Mouse (Mus musculus) forebrain, embryonic 15.5 days (tissue): Measurements from ENCODE around the gene Cd300ld5. TPM values are rescaled to one million over a fixed set of nuclear protein-coding genes. Genes with fewer than 3 reads are reported as not detected.
"Not testable (repeated sequence)": the region's sequence is repeated elsewhere in the genome, so short reads cannot be mapped to it uniquely, and the experiment has no call there.

Experiments
- ATAC-seq: fragments of 200-750 bp; cut with Nextera tagmentation; replicated peaks from 2 replicates; pipeline ENCODE4 v1.8.0; 2017; ENCODE audit warnings: mild to moderate bottlenecking, moderate TSS enrichment, moderate library complexity
- H3K27ac ChIP-seq: fragments of 300-500 bp; sonication (generic); replicated peaks from 2 replicates; pipeline ENCODE4 v1.5.1; 2015; ENCODE audit warnings: mild to moderate bottlenecking, inconsistent platforms
- H3K27me3 ChIP-seq: fragments of 300-500 bp; sonication (generic); 2 replicates; pipeline ENCODE4 v1.6.1; 2015; ENCODE audit warnings: inconsistent platforms
- H3K36me3 ChIP-seq: fragments of 300-500 bp; sonication (generic); 2 replicates; pipeline ENCODE4 v1.6.1; 2015; ENCODE audit warnings: mild to moderate bottlenecking, inconsistent platforms
- H3K4me1 ChIP-seq: fragments of 300-500 bp; sonication (generic); 2 replicates; pipeline ENCODE4 v1.6.1; 2015; ENCODE audit warnings: inconsistent platforms
- H3K4me2 ChIP-seq: fragments of 300-500 bp; sonication (generic); replicated peaks from 2 replicates; pipeline ENCODE4 v1.6.1; 2015; ENCODE audit warnings: mild to moderate bottlenecking, inconsistent platforms
- H3K4me3 ChIP-seq: fragments of 300-500 bp; sonication (generic); 2 replicates; pipeline ENCODE4 v1.5.1; 2015; ENCODE audit warnings: mild to moderate bottlenecking, inconsistent platforms
- H3K9ac ChIP-seq: fragments of 300-500 bp; sonication (generic); replicated peaks from 2 replicates; pipeline ENCODE4 v1.6.1; 2015; ENCODE audit warnings: mild to moderate bottlenecking, inconsistent platforms
- H3K9me3 ChIP-seq: fragments of 300-500 bp; sonication (generic); 2 replicates; pipeline ENCODE4 v1.6.1; 2016; ENCODE audit warnings: inconsistent platforms
- WGBS: fragments of 180-500 bp; shearing (Covaris S2); methylation state at CpG from one replicate; pipeline ENCODE4 v1.1.7; 2015; ENCODE audit warnings: mixed read lengths; 5-methylcytosine and 5-hydroxymethylcytosine counted together
- polyA plus RNA-seq: library from polyadenylated mRNA; unstranded; fragments of >200 nt; fragmentation: Nextera tagmentation; extraction: Ambion mirVana; gene quantifications from 2 replicates; pipeline ENCODE4 v1.2.1, GENCODE M21; 2015

Cd300ld5 gene
- polyA plus RNA-seq, 1 experiment from 2014 or later = not detected

- not testable (repeated sequence) for ATAC-seq, H3K9ac ChIP-seq, H3K4me1 ChIP-seq, H3K4me3 ChIP-seq, H3K27me3 ChIP-seq, H3K36me3 ChIP-seq, H3K4me2 ChIP-seq, H3K9me3 ChIP-seq, H3K27ac ChIP-seq
- no CpG with 5 or more reads among the region's 6 CpGs for WGBS
These were observed 10.7 kb downstream of the Cd300ld5 start, which contains the start of gene Cd300ld4 for GRCm38 (mm10) chr11:115026912-115027311. Cd300ld4 (minus strand) TSS chr11:115027012.

DNA sequence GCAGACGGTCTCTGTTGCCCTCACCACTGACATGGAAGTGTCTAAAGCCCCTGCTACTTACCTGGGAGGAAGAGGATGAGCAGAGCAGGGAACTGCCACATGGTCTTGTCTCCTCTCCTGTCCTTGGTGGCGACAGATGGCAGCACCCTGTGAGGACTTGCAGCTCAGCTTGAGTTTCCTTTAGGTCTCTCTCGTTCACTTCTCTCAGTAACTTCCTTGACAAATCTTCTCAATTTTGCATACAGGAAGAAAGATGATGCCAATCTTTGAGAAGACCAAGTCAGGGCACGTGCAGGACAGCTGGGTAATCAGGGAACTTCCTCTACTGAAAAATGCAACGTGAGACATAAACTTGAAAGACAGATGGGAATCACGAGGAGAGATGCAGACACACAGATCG lies 21.5 kb downstream of the Cd300ld5 start, which contains the start of gene Cd300ld2:
Gene Cd300ld2 (minus strand): TSS at position 101 of the 400 bp plus-strand sequence.
- ATAC-seq, H3K9me3 ChIP-seq, H3K27ac ChIP-seq, H3K4me2 ChIP-seq, H3K4me3 ChIP-seq, H3K36me3 ChIP-seq, H3K27me3 ChIP-seq, H3K4me1 ChIP-seq, H3K9ac ChIP-seq: not testable (repeated sequence)
- no CpG with 5 or more reads among the region's 7 CpGs for WGBS

DNA sequence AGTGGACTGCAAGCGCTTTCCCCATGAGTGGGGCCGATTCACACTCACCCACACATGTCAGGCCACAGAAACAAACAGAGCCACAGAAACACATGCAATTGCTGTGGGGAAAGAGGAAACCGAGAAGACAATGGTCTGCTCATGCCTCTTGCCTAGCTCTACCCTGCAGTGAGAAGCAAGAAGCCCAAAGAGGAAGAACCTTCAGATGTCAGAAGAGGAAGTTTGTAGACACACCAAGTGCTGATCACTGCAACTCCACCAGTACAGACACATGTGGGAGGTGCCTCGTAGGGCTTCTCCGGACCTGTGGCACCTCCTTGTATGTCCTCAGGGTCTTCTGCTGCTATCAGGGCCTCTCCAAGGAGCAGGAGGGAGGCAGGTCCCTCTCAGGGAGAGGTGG lies 33.5 kb downstream of the Cd300ld5 start:
- ATAC-seq = no peak
- Histone ChIP-seq H3K27ac (no peak overlapping the region), H3K9ac (no peak overlapping the region), H3K4me3 (no peak overlapping the region), H3K4me2 (no peak overlapping the region), H3K4me1 (no peaks in the 10 kb centered on the region), H3K36me3 (no peaks in the 10 kb centered on the region), H3K9me3 (no peaks in the 10 kb centered on the region), H3K27me3 (no peaks in the 10 kb centered on the region)
- 88% methylated on average over 5 of the region's 5 CpGs for WGBS

DNA sequence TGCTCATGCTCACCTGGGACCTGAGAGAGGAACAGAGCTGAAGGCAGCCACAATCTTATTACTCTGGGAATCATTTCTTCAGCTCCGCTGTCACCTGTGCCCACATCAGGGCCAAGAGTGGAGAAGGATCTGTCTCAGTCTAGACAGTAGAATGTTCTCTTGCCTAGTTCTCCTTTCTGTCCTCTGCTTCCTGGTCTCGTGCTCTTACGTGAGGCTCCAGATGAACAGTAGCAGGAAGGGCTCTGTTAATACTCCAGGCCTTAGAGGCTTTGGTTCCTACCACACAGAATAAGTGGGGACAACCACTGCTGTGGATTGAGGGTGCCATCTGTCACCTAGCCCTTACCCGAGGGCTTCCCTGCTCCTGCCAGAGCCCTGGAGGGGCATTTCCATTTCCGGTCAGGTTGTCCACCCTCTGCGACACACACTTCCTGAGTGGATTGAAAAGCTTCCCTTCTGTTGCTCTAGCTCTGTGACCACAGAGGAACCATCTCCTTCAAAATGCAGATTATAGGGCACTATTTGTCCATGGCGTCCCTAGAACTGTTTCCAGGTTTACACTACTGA lies 36.0 kb downstream of the Cd300ld5 start, which contains the start of gene Cd300c2:
Gene Cd300c2 (minus strand): TSS at position 407 of the 567 bp plus-strand sequence.
- Histone ChIP-seq H3K27me3 (no peaks in the 10 kb centered on the region), H3K27ac (no peak within 1 kb of the TSS), H3K4me2 (no peak within 1 kb of the TSS), H3K36me3 (no peaks in the 10 kb centered on the region), H3K9ac (no peak within 1 kb of the TSS), H3K4me1 (no peaks in the 10 kb centered on the region), H3K9me3 (no peaks in the 10 kb centered on the region), H3K4me3 (no peak within 1 kb of the TSS)
- 89% methylated on average over 7 of the region's 7 CpGs for WGBS
- ATAC-seq = no peak

- no peaks in the 10 kb centered on the region for H3K27me3 ChIP-seq
- WGBS = 86% methylated on average over 4 of the region's 4 CpGs
- H3K4me3 ChIP-seq = no peak within 1 kb of the TSS
- H3K4me1 ChIP-seq = no peaks in the 10 kb centered on the region
- no peak within 1 kb of the TSS for H3K4me2 ChIP-seq
- no peaks in the 10 kb centered on the region for H3K9me3 ChIP-seq
- H3K9ac ChIP-seq = no peak within 1 kb of the TSS
- H3K36me3 ChIP-seq = no peaks in the 10 kb centered on the region
- no peak within 1 kb of the TSS for H3K27ac ChIP-seq
- no peak for ATAC-seq
These were observed 47.8 kb downstream of the Cd300ld5 start, which contains the start of gene Cd300ld for GRCm38 (mm10) chr11:114989793-114990192. Cd300ld (minus strand) TSS chr11:114989922.

DNA sequence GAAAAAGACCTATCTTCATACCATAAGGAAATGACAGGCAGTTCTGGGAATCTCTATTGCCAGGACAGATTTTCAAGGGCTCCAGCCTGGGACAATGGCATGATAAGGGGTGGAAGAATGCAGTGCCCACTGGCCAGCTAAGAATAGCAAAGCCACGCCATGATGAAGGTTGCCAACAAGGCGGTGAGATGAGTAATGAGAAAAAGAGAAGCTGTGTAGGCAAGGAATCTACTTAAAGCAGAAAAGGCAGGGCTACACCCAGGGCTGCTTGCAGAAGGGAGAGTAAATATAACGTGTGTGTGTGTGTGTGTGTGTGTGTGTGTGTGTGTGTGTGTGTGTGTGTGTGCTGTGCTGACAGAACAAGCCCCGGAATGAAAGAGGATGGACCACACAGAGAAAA lies 55.7 kb downstream of the Cd300ld5 start:
- Histone ChIP-seq H3K9ac (no peak overlapping the region), H3K4me3 (no peak overlapping the region), H3K27me3 (no peaks in the 10 kb centered on the region), H3K4me2 (no peak overlapping the region), H3K36me3 (no peaks in the 10 kb centered on the region), H3K4me1 (no peaks in the 10 kb centered on the region), H3K9me3 (peaks cover 5% of the 10 kb centered on the region; the same call in 1 of the 2 replicates), H3K27ac (no peak overlapping the region)
- no peak for ATAC-seq
- 77% methylated on average over 4 of the region's 4 CpGs for WGBS

Other genes with a start within 250 kb of the Cd300ld5 start
- 26.4 and 29.7 TPM in 2 replicates for gene Btbd17, start 241.8 kb downstream of the Cd300ld5 start, polyA plus RNA-seq
- not detected in 2 replicates for gene Gpr142, start 238.8 kb downstream of the Cd300ld5 start, polyA plus RNA-seq
- gene Gprc5c, start 186.6 kb downstream of the Cd300ld5 start, polyA plus RNA-seq = 6.0 and 6.2 TPM in 2 replicates
- 0.46 and 0.88 TPM in 2 replicates for gene Cd300a, start 147.7 kb downstream of the Cd300ld5 start, polyA plus RNA-seq
- gene Cd300lb, start 103.4 kb downstream of the Cd300ld5 start, polyA plus RNA-seq = 0.20 TPM in 1 of 2 replicates, not detected in the other
- not detected in 2 replicates for gene Cd300c, start 68.6 kb downstream of the Cd300ld5 start, polyA plus RNA-seq
- 0.08 TPM in 1 of 2 replicates, not detected in the other for gene Cd300ld, start 47.8 kb downstream of the Cd300ld5 start, polyA plus RNA-seq
- gene Cd300c2, start 35.9 kb downstream of the Cd300ld5 start, polyA plus RNA-seq = 1.2 and 1.6 TPM in 2 replicates
- gene Cd300ld2, start 21.6 kb downstream of the Cd300ld5 start, polyA plus RNA-seq = not detected in 2 replicates
- gene Cd300ld4, start 10.8 kb downstream of the Cd300ld5 start, polyA plus RNA-seq = not detected in 2 replicates
- gene Cd300ld3, start 10.6 kb upstream of the Cd300ld5 start, polyA plus RNA-seq = not detected in 2 replicates
- 0.09 TPM in 1 of 2 replicates, not detected in the other for gene Cd300e, start 24.4 kb upstream of the Cd300ld5 start, polyA plus RNA-seq
- gene Rab37, start 53.7 kb upstream of the Cd300ld5 start, polyA plus RNA-seq = 0.80 and 1.0 TPM in 2 replicates
- gene Cd300lf, start 96.2 kb upstream of the Cd300ld5 start, polyA plus RNA-seq = 0.10 TPM in 1 of 2 replicates, not detected in the other
- gene Slc9a3r1, start 125.6 kb upstream of the Cd300ld5 start, polyA plus RNA-seq = 45.8 and 50.5 TPM in 2 replicates
- 10.8 and 12.4 TPM in 2 replicates for gene Tmem104, start 149.7 kb upstream of the Cd300ld5 start, polyA plus RNA-seq
- 19.0 and 24.1 TPM in 2 replicates for gene Nat9, start 150.1 kb upstream of the Cd300ld5 start, polyA plus RNA-seq
- 0.22 and 0.23 TPM in 2 replicates for gene Grin2c, start 229.5 kb upstream of the Cd300ld5 start, polyA plus RNA-seq
- gene Fdxr, start 239.3 kb upstream of the Cd300ld5 start, polyA plus RNA-seq = 23.9 and 24.0 TPM in 2 replicates